Mouse (Mus musculus): ENCODE results near the gene Tpcn1.
"Not testable (repeated sequence)": the region's sequence is repeated elsewhere in the genome, so short reads cannot be mapped to it uniquely, and the experiment has no call there.

Gene Tpcn1

DNA sequence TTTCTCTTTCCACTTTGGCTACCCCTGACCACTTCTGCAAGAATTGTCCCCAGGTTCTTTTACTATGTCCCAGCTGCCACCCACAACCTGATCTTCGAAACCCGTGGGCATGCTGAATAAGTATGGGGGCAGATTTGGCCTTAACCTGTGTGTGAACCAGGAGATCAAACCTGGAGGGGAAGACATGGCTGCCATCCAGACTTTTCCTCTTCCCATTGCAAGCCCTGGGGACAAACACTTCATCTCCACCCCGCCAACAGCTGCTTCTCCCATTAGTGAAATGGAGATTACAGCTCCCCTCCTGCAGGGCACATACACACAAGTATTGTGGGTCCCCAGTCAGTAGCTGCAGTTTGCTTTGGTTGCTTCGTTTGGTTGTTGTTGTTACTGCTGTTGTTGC, 81.2 kb downstream of the Tpcn1 start:
- DNase-seq: no peak

DNA sequence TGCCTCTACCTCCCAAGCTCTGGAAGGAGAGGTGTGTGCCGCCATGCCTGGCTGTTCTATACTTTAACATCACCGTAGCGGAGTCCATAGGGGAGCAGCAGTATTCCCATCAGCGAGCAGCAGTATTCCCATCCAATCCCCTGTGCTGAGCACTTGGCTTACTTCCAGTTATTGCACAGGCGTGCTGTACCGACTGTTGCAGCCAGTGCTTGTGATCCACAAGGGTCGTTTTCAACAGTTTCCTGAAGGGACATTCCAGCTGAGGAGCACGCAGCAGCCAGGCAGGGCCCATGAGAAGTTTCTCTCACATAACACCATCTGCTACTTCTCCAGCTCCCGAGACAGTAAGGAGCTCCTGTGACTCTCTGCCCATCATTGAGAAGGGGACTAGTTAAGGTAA, 82.0 kb downstream of the Tpcn1 start:
- DNase-seq: no peak

DNA sequence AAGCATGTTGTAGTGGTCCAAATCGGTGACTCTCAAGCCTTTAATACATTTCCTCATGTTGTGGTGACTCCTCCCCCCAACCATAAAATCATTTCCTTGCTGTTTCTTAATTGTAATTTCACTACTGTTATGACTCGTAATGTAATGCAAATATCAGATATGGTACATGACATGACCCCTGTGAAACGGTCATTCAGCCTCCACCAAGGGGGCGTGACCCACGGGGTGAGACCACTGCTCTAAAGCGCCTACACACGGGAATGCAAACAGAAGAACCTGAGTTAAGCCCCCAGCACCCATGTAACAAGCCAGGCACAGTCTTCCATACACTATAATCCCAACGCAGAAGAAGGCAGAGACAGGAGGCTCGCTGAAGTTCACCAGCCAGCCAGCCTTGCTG, 82.7 kb downstream of the Tpcn1 start:
- no peak for DNase-seq

DNA sequence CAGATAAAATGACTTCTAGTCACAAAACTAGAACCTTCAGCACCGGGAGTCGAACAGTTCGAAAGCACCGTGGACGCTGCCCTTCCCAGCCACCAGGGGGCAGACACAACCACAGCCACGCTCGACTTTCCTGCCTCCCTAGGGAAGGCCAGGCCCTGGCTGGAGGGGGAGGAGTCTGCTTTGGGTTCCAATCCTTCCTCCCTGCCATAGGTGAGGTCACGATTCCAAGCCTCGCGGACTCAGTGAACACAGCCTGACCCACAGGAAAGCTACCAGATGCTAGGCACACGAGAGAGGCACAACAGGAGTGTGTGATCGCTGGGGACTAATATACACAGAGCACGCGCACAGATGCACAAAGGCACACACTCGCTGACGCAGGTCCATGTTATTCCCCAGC, 83.1 kb downstream of the Tpcn1 start:
- DNase-seq: peak; percentile 77 to 88

DNA sequence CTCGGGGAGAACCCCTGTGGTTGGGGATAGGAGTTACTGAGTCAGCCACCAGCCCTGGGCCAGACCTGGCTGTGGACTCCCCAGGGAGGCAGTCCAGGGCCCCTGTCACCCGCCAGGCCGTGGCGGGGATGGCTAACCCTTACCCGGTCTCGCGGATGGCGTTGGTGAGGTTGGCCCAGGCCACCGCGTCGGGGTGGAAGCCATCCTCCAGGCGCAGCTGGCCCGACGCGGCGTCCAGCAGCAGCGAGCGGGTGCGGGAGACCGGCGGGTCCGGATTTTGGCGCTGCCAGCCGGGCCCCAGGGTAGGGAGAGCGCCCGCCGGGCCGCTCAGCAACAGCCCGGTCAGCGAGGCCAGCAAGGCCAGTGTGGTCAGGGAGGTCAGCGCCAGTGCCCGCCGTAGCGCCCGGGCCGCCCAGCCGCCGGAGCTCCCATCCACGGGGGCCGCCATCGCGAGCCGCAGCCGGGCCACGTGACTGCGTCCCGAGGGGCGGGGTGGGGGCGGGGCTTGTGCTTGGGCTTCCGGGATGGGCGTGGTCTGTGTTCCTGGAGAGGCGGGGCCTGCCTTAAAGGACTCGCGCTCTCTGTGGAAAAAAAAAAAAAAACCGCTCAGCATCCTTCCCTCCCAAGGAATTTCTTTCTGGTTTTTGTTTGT, 85.2 kb downstream of the Tpcn1 start, which contains the start of gene Plbd2:
TSS of gene Plbd2 (minus strand) at position 482 of the 652 bp plus-strand sequence.
- peak; percentile 64 to 76 for DNase-seq

DNA sequence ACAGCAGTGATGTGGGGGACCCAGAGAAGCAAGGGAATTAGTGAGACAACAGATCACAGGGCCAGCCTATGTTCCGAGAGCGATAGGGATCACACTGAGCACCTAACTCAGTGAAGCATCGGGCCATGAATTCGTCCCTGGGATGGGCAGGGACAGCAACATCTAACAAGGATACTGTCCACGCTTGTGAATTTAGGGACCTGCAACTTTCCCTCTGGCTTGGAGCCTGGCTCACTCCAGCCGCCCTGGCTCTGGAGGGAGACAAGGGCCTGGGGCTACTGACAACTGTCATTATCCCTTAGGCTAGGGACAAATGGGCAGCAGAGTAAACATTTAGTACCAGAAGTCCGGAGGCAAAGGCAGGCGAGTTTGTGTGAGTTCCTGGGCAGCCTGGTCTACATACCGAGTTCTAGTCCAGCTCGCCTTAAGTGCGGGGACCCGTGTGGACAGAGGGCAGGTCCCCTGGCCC, 85.8 kb downstream of the Tpcn1 start:
- no peak for DNase-seq

DNA sequence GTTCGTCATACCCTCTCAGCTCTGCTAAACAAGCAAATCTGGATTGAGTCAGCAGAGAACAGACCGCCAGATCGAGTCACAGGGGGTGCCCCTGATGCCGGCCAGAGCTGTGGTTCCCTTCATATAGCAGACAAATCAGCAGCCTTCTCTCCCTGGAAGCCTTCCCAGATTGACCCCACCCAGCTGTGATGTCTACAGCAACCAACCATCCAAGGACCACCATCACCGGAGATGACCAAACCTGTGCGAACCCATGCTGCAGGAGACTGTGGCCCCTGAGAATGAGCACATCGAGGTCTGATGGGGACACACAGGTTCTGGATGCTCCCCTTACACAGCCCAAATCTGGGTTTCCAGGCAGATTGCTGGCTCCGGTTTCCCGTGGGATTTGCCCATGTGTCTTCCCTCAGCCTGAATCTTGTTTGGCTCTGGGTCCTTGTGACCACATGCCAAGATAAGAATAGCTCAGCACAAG, 86.3 kb downstream of the Tpcn1 start:
- DNase-seq: no peak

DNA sequence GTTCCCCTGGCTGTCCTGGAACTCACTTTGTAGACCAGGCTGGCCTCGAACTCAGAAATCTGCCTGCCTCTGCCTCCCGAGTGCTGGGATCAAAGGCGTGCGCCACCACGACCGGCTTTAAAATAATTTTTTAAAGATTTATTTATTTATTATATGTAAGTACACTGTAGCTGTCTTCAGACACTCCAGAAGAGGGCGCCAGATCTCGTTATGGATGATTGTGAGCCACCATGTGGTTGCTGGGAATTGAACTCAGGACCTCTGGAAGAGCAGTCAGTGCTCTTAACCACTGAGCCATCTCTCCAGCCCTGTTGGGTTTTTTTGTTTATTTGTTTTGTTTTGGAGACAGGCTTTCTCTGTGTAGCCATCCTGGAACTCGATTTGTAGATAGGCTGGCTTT, 87.9 kb downstream of the Tpcn1 start:
- not testable (repeated sequence) for DNase-seq

DNA sequence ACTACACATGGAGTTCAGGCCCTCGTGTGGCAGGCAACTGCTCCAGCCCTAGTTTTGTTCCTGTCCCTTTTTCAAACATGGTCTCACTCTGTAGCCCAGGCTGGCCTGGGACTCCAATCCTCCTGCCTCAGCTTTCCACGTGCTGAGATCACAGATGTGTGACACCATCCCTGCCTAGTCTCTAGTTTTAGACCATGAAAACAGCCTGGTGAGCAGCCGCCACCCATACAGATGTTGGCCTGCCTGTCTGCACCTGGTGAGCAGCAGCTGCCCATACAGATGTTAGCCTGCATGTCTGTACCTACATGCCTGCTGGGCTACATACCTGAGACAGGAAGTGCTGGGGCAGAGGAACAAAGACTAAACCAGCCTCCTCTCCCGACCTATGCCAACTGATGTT, 89.3 kb downstream of the Tpcn1 start:
- no peak for DNase-seq

DNA sequence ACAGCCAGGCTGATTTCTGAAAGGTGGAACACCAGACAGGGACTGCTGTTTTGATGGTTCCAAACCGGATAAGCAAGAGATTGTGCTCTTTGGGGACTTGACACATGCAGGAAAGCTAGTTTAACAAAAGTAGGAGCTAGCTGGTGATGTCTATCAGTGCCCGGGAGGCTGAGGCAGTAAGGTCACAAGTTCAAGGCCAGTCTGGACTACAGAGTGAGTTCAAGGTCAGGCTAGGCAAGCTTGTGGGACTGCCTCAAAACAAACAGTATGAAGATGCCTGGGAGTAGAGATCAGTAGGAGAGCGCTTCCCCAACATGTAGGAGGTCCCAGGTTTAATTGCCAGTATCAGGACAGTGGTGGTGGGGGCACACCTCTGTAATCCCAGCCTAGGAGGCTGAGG, 91.4 kb downstream of the Tpcn1 start:
- DNase-seq: no peak

DNA sequence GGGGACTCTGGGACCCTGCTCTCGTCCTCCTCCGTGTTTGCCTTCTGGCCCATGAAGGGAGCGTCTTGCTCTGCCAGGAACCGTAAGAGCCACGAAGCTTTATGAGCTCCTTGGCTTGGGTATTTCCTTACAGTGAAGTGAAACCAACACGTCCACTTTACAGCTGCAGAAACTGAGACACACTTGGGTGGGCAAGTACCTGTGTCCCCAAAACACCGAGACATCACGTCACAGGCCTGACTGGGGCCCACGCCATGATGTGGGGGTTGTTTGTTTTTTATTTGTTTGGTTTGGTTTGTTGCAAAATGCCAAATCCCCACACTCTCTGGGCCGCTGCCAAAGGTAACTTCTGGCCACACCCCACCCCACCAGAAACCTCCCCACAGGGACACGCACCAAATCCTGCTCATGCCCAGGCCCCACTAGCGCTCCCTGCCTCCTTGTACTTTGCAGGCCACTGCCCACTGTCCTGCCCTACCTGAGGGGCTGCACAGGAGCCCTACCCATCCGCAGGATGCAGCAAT, 92.7 kb downstream of the Tpcn1 start:
- no peak for DNase-seq

DNA sequence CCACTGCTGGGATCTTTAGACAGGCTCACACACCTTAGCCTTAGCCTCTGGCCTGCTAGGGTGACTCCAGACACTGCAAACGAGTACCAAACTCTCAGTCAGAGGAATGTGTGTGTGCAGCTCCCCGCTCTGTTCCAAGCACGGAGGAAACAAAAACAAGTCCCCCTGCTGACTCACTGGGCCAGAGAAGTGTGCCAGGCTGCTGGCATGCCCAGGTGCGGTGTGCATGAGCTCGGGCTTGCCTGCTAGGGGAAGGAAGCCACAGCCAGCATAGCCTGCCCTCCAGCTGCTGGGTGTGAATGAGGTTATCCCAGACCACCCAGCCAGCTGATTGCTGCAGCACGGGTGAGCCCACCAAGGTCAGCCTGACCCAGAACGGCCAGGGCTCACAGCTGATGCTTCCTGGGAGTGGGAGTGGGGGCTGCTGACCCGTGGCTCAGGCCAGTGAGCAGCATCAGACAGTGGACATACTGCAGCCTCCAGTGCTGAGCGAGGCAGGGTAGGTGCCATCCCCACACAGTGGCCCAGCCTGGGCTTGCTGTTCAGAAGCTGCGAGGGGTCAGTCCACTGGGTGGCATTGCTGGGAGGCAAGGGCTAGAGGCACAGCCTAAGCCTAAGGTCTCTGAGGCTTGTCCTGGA, 93.3 kb downstream of the Tpcn1 start:
- no peak for DNase-seq

DNA sequence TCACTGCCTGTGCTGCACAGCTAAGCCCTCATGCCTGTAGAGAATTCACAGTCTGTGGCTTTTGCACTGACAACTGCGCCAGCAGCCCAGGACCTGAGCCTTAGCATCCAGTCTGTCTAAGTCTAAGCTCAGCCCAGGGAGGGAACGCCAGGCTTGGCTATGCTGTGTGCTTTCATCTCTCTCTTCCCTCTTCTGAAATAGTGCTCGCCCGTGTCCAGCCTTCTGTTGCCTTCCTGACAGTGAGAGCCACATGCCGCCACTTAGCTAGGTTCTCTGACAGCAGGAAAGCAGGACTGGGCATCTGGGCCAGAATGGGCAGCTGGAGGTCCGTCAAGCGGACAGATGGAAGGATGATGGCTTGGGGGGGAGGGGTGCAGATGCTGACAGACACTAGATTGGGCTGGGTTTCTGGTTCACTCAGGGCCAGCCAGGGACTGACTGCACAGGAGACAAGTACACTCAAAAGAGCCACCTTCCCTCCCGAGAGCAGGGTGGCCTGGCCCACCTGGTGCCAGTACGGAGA, 94.5 kb downstream of the Tpcn1 start:
- no peak for DNase-seq

DNA sequence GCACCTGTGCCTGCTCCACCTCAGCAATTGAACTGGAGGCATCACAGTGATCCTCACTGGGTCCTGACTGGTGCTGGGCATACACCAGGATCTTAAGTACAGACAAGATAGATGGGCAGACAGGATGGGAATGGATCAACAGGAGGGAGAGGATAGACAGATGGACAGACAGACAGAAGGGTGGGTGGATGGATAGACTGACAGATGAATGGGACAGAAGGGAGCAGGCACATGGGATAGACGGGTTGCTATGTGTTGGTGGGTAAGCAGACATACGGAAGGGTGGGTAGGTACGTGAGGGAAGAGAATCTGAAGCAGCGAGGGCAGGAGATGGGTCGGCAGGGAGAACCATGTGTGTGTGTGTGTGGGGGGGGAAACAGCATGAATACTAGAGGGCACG, 95.0 kb downstream of the Tpcn1 start:
- no peak for DNase-seq

DNA sequence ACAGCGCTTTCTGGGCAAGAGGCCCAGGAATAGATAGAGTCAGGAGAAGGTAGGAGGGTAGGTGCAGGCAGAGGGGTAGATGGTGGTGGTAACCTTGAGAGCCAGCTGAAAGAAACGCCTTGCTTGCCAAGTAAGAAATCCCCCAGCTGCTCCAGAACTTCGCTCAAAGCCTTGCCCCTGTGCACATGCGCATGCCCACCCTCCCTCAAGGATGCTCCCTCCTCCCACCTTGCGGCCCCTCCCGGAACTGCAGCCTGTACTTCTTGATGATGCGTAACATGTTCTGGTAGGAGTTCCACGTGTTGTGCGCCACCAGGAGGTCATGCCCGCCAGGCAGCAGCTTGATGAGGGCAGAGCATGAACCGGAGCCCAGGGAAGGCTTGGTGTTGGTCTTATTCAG, 96.0 kb downstream of the Tpcn1 start:
- peak in 1 of 2 experiments; percentile 54 for DNase-seq

DNA sequence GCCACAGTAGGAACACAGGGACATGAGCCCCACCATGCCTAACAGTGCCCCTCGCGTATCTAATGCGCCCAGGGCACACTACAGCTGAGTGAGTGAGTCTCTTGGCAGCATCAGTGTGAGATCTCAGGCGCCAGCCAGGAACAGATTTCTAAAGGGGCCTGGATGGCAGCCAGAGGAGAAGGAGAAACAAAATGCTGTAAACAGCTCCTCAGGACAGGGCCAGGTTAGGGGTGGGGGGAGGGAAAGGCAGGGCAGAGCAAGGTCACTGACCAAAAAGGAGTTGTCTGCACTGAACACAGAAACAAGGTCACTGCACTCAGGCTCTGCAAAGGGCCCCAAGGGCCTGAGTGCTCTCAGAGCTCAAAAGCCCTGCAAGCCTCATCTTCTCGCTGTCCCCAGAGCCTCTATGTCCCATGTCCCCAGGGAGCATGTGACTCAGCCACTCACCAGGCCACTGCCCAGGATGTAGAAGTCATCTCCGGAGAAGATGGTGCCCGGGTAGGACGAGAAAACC, 97.7 kb downstream of the Tpcn1 start:
- DNase-seq: peak; percentile 72 to 82

DNA sequence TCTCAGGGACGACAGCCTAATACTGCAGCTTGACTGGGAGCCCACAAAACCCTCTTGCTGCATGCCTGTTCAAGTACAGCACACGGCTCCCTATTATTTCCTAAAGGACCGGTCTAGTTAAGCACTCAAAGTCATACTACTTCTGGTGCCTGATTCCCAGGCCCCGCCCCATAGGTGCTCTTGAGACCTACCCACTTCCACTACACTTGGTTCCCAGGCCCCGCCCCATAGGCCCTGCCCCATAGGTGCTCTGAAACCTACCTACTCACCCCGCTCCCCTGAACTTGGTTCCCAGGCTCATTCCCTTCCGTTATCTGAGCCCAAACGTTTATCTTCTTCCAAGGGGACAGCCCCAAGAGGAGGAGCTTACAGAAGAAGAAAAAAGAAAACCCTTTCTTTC, 100.6 kb downstream of the Tpcn1 start:
- DNase-seq: no peak
